Mouse (Mus musculus) G1E (cell line): ENCODE measurements at regions not wholly inside any gene's neighbourhood (a gene's known extent, or its start where the extent isn't known, plus 50 kb on each side); places are given as distances from the start of the nearest gene placed in this dataset.

ENCODE experiments used
- CTCF ChIP-seq: IDR thresholded peaks from 2 replicates; pipeline ENCODE4 v1.5.1; 2012; ENCODE audit warnings: low read depth, low read length, inconsistent platforms, mixed read lengths
- TAL1 ChIP-seq: conservative IDR thresholded peaks from 2 replicates; pipeline ENCODE4 v1.6.1; 2012; ENCODE audit warnings: low read depth, low read length, inconsistent platforms, mixed read lengths

DNA sequence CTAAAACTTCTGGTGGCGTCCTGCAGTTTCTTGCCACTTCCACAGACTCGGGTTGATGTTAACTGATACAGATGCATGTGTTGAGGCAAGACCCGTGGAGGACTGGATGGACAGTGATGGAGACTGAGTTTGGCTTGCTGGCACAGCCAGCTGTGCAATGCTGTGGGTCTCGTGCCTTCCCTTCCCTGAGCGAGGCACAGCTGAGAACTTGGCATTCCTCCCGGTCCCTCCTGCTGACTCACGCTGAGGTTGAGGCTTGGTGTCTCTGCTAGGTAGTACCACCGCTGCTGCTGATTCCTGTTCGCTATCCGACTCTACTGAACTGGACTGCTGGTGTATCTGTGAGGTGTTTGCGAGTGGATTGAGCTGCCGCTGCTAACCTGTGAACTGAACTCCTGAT lies 109.2 kb downstream of the Kif26a start:
- TF ChIP-seq TAL1: no peak
- no peak for TF ChIP-seq CTCF
